Mouse (Mus musculus) small intestine, adult 2 months (tissue): ENCODE results near the gene Hspa12b.
A peak's percentile ranks its signal among the peaks of the same experiment; 100 is the strongest.

ENCODE experiments used
- CTCF ChIP-seq: fragments of 200-500 bp; IDR thresholded peaks from 2 replicates; pipeline ENCODE4 v1.5.1; 2012; ENCODE audit warnings: low read depth, mild to moderate bottlenecking, control low read depth, inconsistent platforms, low read length, moderate library complexity, mixed read lengths; ENCODE audit not compliant: insufficient replicate concordance, insufficient read length; ENCODE audit errors: extremely low read depth
- POLR2A ChIP-seq: fragments of 200-500 bp; IDR thresholded peaks from 2 replicates; pipeline ENCODE4 v1.6.1; 2012; ENCODE audit warnings: low read depth, mild to moderate bottlenecking, control low read depth, inconsistent platforms, low read length, moderate library complexity

GRCm38 (mm10) chr2:131094823-131095222 is 32.3 kb upstream of the Hspa12b start:
- TF ChIP-seq CTCF = peak; percentile 99
- TF ChIP-seq POLR2A = no peak
